Mouse (Mus musculus) megakaryocyte progenitor cell, adult 5-6 weeks (primary cell): ENCODE measurements around the gene Chst1. TPM values are rescaled to one million over a fixed set of nuclear protein-coding genes. Genes with fewer than 3 reads are reported as not detected.

Experiments used
- ATAC-seq: replicated peaks from 2 replicates; pipeline ENCODE4 v1.8.0; 2016; ENCODE audit warnings: mild to moderate bottlenecking, moderate TSS enrichment, inconsistent platforms; ENCODE audit not compliant: poor library complexity
- total RNA-seq, 2 experiments: library from RNA; stranded (forward) in 1 of 2; stranded (reverse) in 1 of 2; fragments of 157-497, 149-512 nt in 1 of 2; fragments of 200-1000 nt in 1 of 2; gene quantifications; 2 replicates each; pipeline versions ENCODE4 v1.2.3 to v1.2.4; 2015 to 2017

The Chst1 gene
- total RNA-seq, 2 experiments from 2014 or later: 0.12 TPM; not detected in 1

DNA sequence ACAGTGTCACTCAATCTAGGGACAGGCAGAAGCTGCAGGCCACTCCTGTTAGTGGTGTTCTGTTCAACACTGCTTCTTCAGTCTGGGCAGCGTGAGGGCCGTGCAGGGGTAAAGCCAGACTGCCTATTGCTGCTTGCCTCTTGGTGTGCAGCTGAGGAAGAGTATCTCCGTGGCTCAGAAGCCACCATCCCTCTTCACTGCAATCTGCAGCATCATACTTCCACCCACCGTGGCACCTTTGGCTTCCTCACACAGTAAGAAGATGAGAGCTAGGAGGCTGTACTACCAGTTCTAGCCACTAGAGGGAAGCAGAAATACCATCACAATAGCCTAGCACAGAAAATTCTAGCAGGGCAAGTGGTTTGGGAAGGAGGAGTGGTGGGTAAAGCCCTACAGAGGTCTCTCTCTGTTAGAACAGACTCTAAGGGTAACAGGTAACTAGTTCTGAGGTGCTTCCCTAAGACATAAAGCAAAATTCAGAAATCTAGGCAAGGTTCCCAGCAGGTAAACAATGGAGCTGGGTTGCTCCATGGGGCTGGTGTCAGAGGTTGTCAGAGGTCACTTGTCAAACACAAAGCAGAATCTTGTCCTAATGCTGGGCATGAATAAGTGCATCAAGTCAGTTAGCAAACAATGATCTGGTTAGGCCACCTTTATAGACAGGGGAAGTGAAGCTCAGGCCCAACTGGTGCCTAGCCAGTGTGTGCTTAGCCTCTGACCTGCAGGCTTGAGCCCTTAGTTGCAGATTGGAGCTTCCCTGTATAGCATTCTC lies 9.5 kb downstream of the Chst1 start:
- peak; percentile 70 for ATAC-seq

DNA sequence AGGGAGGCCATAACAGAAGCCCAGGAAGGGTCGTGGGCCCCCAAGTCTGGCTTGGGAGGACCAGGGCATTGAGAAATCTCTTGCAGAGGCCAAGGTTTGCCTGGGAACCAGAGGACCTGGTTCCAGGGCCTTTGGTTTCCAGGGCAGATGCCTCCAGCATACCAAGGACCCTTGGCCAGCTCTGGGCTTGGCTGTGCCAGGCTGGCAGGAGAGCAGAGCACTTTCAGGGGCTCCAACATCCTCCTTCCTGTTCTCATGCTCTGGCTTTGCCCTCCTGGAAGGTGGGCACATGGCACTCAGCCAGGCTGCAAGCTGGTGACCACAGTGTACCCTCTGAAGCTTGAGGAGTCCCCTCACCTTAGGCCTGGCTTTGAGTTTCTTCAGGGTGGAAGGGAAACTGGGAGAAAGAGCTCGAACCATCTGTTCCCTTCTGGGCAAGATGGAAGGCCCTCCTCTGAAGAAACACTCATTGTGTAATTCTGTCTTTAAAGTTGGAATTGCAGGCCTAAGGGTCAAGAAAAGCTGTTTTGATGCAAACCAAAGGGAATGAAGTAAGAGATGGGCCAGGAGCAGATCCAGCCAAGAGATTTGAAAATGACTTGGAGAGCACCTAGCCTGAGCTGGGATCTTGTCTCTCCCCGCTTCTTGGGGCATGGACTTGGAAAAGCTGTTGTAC lies 10.3 kb downstream of the Chst1 start:
- ATAC-seq: no peak

DNA sequence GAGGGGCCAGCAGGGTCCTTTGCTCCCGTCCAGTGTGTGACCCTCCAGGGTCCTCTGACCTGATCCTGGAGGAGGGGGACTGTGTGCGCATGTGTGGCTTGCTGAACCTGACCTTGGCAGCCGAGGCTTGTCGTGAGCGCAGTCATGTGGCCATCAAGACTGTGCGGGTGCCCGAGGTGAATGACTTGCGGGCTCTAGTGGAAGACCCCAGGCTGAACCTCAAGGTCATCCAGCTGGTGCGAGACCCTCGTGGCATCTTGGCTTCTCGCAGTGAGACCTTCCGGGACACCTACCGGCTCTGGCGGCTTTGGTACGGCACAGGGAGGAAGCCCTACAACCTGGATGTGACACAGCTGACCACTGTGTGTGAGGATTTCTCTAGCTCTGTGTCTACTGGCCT lies 14.1 kb downstream of the Chst1 start:
- ATAC-seq: no peak

DNA sequence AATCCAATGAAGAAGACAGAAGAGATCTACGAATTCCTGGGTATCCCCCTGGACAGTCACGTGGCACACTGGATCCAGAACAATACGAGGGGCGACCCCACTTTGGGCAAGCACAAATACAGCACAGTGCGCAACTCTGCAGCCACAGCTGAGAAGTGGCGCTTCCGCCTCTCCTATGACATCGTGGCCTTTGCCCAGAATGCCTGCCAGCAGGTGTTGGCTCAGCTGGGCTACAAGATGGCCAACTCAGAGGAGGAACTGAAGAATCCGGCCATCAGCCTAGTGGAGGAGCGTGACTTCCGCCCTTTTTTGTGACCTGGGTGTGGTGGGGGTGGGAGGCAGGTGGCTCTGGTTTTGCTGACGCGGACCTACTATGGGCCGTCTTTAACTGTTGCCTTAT lies 14.6 kb downstream of the Chst1 start:
- no peak for ATAC-seq

DNA sequence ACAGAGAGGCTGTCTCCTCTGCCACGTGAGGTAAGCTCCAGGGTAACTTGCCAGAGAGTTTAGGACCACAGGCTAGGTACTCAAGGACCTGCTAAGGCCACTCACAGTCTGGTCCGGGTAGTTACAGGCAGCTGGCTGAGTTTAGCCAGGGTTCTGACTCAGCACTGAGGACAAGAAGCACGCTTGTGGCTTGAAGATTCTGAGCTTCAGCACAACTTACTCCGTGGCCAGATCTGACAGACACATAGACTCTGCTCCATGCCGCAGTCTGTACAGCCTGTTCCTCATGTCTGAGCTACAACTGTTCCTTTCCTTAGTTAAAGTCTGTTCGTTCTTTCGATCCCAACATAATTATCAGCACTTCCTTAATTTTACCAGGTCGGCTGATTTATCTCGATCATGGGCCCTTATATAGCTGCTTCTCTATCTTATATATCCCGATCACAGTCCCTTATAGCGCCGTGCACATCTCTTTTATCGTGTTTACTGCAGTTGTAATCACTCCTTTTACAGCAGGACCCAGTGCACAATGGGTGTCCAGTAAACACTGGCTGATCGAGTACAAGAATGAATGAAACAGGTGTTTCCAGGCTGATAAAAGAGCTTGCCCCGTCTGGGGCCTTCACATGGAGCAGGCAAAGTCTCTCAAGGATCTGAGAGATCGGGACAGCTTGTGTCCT lies 17.7 kb downstream of the Chst1 start:
- ATAC-seq: peak; percentile 88

DNA sequence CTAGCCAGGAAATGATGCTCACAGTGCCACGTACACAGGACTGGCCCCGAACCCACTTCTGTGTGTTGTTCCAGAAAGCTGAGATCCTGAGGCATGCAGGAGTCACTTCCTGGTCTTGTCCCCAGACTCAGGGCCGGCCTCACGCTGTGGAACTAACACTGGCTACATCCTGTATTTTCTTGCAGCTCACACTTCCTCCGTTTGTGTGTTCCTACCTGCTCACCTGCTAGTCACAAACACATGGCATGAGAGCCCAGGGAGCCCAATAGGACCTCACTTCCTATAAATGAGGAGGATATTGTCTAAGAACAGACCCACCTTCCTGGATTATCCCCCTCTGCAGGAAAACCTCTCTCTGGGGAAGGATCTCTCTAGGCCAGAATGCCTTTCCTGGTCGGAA lies 18.5 kb downstream of the Chst1 start:
- no peak for ATAC-seq

DNA sequence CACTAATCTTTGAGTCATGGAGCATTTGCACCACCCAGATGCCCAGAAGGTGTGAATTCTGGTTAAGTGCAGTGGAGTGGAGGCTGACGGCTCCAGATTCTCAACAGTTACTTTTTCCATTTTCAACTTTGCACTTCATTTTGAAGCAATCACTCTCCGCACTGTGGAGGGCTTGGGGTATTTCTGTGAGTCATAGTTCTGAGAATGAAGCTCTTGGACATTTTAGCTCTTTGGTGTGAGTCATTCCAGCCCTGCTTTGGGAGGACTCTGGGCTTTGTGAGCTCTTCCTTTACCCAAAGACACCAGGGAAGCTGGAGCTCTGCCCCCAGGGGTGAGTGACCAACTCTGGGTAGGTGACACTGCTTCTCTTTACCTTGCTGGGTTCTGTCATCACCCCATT lies 28.1 kb downstream of the Chst1 start:
- no peak for ATAC-seq

DNA sequence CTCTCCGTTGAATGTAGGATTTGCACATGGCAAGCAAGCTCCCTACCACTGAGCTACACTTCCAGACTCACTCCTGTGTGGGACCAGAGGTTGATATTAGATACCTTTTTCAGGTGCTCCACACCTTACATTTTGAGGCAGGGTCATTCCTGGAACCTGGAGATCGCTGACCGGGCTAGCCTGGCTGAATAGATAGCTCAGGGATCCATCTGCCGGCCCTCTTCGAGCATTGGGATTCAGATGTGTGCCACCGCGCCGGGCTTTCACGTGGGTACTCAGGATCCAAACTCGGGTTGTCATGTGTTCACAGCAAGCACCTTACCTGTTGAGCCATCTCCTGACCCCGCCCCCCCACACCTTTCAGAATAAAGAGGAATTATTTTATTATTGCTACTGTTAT lies 31.3 kb downstream of the Chst1 start:
- no peak for ATAC-seq

DNA sequence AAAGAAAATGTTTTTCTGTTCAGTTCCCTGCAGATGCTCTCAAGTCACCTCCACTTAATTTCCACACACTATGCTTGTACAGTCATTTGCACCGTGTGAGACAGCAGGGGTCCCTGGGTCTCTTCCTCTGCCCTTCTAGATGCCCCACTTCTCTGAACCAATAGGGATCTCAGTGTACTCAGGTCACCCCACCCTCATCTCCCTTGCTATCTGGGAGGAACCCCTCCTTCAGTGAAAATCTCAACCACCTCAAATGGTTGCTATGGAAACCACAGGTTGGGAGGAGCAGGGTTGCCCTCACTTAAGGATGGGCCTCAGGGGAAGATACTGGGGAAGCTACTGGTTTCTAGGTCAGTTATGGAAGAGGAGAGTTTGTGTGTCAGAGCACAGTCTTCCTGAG lies 32.5 kb downstream of the Chst1 start:
- ATAC-seq: no peak

DNA sequence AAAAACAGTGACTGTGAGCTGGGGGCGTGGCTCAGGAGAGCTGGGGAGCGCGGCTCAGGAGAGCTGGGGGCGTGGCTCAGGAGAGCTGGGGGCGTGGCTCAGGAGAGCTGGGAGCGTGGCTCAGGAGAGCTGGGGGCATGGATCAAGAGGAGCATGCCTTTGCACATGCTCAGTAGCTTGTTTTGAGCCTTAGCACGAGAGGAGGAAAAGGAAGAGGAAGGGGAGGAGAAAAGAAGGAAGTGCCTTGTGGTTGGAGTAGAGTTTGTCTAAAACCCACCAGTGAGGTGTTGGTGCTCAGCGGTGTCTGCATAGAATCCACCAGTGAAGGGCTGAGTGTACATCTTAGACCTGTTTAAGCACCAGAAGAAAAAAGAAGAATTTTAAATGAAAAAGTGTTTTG lies 41.0 kb downstream of the Chst1 start:
- ATAC-seq: peak; percentile 98

DNA sequence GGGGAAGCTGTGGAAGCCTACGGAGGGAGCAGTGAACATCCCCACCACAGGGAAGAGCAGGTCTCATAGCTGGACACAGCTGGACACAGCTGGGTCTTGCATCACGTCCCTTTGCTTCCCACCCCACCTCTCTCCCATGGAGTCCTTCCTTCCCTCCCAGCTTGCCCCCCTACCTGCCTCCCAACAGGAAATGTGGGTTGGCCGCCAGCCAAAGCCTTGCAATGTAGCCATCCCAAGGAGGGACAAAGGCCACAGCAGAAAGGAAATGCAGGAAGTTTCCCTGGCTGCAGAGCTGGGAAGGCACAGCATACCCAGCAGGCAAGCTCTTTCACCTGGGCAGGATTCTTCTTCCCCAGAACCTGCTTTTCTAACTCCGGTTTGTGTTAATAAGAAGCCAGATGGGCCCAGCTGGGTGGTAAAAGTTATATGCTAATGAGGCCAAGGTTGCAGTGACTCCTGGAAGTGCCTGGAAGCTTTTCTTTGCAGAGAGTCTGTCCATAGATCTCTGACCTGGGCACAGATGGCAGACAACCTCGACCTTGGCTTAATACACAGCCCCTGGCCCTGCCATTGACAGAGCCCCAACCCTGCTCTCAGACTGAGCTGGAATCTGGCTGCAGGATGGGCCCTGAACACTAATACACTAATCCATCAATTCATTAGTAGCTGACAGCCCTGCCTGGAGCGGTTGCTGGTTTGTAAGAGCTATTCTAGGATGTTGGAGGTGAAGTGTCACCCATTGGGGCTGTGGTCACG lies 46.0 kb downstream of the Chst1 start:
- no peak for ATAC-seq

DNA sequence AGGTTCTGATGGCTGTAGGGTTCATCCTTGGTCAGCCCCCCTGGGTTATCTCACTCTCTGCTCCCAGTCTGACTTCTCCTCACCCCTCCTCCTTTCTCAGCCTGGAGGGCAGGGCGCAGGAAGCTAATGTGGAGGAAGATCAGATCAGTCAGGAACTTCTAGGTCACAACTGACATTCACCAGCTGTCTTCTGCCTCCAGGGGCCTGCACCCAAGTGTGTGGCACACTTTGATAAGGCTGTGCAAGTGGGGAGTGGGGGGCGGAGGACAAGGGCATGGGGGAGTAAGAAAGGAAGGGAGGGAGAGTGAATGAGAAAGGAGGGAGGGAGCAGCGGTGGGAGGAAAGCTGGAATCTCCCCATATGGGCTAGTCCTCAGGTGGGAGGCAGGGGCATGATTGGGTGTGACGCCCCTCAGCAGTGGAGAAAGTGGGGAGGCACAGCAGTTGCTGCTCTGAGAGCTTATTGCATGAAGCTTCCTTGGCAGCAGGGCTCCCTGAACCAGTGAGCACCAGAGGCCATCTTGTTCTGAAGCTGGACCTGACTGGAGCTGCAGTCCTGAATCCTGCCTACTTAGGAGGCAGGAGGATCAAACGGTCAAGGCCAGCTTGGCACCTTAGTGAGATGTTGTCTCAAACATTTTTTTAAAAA lies 49.8 kb downstream of the Chst1 start:
- peak; percentile 91 for ATAC-seq

DNA sequence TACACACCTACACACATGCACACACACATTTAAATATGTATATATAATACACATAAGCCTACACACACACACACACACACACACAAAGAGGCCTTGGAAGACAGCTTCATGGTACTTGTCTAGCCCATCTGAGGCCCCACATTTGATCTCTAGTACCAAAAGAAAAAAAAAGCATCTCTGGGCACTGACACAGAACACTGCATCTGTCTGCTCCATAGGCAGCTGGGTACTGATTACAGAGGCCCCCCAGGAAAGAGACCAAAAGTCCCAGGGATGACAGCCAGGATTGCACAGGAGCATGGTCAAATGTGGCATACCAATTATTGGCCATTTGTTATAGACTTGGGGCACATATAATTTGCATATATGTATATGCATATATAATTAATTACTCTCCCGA lies 50.9 kb downstream of the Chst1 start:
- no peak for ATAC-seq

DNA sequence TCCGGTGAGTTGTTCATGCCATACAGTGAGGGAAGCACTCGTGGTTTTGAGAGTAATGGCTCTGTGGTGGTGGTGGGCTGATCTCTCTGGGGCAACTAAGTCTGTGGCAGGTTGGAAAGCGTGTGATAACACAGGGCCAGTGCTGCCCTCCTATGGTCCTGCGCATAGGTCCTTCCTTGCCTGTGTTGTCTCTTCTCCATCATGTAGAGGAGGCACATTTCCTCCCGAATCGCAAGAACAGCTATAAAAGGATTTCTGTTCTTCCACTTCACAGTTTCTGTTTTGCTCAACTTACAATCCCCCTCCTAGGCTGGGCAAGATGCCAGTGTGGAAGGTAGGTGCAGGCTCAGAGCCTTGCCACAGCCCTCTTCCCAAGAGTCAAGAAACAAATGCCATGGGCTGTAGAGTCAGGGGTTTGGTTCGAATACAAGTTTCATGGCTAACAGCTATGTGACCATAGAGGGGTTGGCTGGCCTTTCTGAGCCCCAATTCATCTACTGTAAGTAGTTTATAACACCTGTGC lies 51.8 kb downstream of the Chst1 start:
- ATAC-seq: 0 out of 2 replicates have a peak, but pooled peaks have one; percentile 13

DNA sequence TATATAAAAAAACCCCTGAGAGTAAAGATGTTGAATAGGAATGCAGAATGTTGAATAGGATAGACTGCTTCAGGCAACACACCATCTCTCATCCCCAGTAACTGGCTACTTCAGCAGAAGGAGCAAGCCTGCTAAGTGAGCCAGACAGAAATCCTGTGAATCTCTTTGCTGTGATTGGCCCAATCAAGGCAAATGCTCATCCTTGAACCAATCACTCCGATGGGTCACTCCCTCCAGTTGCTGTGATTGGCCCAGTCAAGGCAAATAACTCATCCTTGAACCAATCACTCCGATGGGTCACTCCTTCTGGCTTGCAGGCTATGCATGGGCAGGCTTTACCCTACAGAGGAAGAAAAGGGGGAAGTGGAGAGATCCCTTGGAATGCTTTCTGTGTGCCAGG lies 57.7 kb downstream of the Chst1 start:
- no peak for ATAC-seq

DNA sequence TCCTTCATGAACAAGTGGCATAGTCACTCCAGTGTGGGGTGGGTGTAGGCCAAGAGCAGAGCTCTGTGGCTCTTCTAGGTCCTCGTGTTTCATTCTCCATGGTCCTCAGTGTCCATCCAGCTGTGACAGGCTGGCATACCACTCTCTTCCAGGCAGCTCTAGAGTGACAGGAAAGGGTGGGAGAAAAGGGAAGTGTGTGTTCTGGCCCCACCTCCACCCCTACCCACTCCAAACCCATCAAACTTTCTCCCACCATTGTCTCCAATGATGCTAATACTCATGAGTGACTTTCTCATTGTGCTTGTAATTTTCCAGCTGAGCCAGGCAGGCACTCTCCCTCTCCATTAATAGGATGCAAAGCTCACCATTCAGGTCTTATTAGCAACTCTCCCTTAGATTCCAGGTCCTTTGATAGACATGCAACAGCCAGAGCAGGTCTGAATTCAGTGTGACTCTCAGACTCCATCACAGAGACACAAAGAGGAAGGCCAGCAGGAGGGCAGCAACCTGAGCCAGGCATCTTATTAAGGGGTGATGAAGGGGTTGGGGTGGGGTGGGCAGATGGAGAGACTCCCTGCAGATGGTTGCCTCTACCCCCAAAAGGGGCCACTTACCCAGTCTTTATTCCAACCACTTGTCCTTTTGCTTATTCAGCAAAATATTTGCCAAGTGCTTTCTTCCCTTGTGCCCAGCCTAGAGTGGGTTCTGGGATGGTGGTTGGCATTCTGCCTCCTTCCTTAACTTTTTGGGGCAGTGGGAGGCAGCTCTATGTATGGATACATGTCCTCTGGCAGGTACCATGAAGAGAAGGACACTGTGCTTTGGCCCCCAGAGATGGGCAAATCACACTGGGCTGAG lies 59.0 kb downstream of the Chst1 start:
- ATAC-seq: no peak

DNA sequence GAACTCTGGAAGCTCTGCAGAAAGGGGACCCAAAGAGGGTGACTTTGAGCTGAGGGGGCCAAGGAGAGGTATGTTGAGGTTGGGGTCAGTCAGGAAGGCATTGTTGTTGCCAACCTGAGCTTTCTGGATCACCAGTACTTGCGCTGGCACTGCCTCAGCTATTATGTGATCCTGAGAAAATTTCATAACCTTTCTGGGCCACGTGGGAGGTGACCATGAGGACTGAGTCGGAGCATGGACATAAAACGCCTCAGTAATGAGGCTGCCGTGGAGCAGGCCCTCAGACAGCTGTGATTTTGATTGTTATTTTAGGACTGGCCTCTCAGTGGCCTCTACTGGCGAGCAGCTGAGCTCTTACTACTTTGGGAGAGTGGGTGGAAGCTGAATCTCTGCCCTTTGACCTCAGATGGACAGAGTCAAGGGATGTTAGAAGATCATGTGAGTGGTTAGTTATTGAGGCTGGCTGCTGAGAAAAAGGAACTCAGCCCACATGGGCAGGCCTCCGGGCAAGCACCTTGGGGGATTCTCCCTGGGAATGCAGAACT lies 60.1 kb downstream of the Chst1 start:
- no peak for ATAC-seq

DNA sequence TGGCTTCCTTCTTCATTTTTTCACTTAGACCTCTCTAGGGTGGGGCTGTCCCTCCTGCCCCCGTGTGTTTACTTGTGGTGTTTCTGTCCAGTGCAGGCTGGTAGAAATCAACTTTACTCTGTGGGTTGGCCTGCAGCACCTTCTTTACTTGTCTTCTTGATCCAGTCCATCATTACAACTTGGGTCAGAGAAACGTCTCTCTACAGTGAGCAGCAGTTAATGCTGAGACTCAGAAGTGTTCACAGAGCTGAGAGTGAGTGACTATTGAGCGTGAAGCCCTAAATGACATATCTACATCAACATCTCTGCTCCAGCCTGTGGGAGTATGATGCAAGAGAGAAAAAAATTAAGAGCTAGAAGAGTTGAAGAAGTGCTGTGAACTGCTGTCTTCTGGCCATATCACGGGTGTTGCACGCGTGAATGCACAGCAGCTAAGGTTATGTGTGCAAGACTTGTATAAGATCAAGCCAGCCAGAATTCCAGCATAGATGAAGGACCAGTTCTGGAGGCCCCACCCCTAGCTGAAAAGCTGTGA lies 63.1 kb downstream of the Chst1 start:
- ATAC-seq: no peak
